Mouse (Mus musculus): Measurements from ENCODE around the gene Vegfa.
A peak's percentile ranks its signal among the peaks of the same experiment; 100 is the strongest.

The Vegfa gene

DNA sequence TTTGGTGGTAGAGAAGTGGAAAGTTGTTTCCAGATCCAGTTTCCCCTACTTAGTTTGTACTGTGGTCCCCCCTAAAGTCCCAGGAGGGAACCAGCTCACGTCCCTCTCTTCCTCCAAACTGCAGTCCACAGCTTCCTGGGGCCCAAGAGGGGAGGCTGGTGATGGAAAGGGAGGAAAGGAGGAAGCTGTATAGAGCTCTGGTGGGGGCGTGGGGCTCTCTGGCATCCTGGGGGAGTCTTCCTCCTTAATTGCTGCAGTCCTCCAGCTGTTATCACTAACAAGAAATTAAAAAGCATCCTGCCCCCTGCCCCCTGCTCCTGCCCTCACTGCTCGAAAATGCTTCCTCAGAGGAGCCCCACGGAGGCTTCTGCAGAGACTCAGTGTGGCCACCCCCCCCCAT is 17.4 kb upstream of the Vegfa start:
- DNase-seq, result no peak

DNA sequence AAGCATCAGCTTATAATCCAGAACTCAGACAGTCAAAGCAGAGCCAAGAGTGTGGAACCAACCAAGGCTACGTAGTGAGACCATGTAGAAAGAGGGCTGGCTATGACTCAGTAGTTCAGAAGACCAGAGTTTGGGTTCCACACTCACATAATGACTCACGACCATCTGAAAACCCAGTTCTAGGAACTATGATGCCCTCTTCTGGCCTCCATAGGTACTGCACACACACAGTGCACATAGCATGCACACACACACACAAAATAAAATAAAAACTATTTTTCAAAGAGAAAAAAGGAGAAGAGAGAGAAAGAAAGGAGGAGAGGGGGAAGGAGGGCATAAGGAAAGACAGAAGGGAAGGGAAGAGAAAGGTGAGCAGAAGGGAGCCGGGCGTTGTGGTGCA is 16.0 kb upstream of the Vegfa start:
- DNase-seq, result no peak

DNA sequence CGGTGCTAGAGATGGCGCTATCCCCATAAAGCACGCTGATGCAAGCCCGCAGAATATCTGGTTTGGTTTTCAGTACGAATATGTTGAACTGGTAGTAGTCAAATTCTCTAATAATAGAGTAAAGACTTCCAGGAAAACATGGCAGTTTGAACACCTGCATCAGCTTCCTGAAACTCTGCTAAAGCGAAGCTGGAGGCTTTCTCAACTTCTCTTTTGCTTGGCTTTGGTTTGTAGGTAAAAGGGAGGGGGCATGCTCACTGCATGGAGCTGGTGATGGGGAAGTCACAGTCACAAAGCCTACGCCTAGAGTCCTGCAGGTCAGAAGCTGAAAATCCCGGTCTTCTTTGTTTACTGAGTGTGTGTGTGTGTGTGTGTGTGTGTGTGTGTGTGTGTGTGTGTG is 13.6 kb upstream of the Vegfa start:
- no peak for DNase-seq

DNA sequence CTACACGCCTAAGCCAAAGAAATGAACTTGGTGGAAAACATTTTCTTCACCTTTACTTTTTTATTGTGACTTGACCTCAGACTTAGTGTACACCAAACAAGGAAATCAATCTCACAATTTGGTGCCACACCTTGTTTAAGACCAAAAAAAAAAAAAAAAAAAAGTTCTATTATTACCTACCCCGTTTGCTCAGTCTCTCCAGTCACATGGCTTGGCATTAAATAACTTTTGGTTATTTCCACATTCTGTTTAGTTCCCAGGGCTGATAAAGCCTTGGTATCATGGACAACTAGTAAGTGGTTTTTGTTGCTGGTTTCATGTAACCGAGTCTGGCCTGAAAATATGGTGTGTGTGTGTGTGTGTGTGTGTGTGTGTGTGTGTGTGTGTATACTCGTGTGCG is 12.8 kb upstream of the Vegfa start:
- DNase-seq, result no peak

DNA sequence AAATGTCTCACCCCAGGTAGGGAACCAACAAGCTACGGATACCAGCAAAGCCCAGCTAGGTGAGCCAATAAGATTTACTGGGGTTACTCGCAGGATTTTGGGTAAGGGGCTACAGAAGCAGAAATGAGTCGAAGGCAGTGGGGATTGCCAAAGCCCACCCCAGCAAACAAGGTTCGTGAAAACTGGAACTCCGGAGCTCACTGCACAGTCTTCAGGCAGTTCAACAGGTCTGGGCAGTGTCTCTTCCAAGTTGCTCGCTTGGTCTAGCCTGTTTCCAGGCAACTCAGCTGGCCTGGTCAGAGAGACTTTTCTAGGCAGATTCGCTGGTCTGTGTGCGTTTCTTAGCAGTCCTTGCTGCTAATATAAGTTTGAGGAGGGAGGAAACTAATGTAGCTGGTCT is 10.0 kb upstream of the Vegfa start:
- DNase-seq, result no peak

DNA sequence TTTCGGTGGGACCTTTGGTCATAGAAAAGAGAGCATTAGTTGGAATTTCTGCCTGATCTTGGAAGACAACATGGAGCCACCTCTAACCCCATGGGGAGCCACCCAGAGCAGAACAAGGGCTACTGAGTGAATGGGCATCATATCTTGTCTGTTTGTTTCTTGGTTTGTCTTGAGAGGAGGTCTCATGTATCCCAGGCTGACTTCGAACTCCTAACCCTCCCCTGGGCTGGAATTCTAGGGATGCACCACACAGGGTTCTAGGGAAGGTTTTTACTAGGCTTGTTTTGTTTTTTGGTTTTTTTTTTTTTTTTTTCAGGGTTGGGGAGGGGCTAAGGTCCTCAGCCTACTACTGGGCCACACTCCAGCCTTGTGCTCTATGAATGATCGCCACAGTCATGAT is 9.5 kb upstream of the Vegfa start:
- DNase-seq, result no peak

DNA sequence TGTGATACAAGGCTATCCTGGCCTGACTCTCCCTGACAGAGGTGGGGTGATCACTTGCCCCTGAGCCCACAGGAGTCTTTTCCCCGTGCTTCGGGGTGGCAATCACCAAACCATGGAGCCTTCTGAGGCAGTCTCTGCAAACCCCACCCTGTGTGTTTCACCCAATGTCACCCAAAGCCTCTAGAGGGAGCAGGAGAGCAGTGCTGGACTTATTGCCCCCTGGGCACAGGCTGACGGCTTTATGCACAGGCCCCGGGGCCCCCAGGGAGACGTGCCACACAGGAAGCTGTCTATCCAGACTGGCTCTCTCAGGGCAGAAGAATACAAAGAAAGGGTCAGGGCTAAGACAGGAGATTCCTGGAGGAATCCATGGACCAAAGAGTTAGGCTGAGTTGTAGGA is 9.1 kb upstream of the Vegfa start:
- DNase-seq, result no peak

DNA sequence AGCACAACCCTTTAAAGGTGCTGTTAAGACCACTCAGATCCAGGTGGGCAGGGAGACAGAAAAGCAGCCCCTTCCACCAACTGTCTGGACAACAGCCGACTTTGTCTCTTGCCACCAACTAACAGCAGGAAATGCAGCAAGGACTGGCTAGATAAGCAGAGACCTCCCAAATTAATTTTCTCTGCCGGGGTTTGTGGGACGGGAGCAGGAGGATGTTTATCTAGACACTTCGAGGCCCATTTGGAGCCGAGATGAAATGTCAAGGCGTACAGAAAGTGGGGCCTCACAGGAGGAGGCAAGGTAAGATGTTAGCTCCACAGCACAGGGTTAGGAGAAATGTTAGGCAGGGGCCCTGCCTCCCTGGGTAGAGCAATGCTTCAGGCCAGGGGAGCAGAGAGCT is 8.4 kb upstream of the Vegfa start:
- DNase-seq, result no peak

DNA sequence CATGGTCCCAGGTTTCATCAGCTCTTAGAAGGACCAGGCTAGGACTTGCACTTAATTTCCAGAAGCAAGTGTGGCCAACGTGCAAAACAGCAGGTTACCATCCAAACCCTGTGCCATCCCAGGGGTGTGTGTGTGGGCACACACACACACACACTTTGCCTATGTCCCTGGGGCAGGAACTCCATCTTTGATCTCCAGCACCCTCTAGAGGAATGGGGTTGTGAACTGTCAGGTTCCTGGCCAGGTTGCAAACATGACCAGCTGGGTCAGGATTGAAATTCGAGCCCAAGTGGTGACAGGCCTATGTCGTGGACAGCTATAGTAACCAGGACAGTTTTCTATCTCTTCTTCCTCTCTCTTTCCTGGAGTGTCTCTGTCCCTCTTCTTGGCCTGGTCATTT is 6.7 kb upstream of the Vegfa start:
- DNase-seq, result no peak

DNA sequence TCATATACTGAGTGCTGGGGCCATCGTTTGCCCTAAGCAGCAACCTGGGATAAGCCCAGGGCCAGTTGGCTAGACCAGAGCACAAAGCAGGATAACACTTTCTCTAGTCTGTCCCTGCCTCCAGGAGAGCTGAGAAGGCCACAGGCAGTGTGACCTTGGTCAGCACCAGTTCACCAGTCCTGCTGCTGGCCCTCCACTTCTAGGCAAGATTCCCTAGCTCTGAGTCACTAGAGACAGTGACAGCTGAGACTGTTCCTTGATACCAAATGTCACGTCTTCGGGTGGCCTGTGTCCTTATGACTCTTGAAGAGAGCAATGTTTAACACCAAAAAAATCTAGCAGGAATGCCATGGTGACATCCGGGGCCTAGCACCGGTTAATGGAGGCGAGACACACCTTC is 4.2 kb upstream of the Vegfa start:
- DNase-seq, result no peak

DNA sequence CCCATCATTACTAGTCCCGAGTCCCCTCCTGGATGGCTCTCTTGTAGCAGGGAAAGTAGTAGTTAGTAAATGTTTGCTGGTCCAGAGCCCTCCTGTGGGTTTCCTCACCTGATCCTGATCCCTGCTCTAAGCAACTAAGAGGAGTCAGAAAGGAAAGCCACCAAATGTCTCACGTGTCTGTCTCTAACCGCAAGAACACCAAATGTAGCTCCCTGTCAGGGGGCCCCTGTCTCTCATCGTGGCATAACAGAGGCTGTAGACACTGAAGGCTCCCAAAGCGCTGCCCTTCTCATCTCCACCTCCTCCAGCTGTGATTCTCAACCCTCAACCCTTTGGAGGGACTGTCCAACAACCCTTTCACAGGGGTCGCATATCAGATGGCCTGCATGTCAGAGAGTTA is 1.9 kb upstream of the Vegfa start:
- no peak for DNase-seq

DNA sequence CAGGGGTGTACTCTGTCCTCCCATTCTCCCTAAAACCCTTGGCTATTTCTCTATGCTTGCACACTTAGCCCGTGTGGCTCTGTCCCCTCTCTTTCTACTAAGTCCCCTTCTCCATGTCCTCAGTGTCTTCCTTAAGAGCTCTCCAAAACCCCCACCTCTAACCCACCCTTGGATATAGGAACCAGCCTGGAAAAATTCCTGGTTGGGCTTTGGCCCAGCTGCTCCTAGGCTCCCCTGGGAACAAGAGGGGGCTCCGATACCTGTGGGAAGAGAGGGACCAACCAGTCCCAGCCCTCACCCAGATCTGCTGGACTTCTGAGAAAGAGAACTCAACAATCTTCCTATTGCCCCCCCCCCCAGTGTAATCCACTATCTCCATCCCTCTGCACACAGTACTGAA is 1.4 kb upstream of the Vegfa start:
- no peak for DNase-seq

DNA sequence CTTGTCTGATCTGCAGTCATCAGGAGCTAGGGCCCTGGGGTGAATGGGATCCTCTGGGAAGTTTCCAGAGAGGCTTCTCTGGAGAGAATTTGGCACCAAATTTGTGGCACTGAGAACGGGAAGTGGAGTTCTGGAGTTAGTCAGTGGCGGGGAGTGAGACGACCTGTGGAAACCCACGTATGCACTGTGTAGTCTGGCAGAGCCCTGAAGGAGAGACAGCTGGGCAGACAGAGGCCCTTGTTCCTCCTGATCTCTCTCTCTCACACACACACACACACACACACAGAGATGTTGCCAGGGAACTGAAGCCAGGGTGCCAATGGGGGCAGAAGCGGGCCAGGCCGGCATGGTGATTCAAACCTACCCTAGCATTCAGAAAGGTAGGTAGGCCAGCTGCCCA is 953 bp upstream of the Vegfa start:
- DNase-seq, result peak; percentile 23

DNA sequence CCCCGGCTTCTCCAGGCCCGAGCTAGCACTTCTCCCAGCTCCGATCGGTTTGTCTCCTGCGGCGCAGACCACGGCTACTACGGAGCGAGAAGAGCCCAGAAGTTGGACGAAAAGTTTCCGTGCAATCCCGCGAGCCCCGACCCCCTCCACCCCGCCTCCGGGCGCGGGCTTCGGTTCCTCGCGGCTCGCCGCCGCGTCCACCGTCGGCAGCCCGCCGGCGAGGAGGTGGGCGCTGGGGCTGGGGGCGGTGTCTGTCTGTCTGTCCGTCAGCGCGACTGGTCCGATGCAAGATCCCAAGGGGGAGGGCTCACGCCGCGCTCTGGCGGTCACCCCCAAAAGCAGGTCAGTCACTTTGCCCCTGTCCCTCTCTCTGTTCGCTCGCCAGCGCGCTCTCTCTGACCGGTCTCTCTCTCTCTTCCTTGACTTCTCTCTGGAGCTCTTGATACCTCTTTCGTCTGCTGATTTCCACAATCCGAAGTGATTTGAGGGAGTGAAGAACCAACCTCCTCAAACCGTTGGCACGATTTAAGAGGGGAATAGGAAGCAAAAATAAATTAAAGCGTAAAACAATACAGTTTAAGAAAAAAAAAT is 453 bp downstream of the Vegfa start:
- DNase-seq, result peak; percentile 61

DNA sequence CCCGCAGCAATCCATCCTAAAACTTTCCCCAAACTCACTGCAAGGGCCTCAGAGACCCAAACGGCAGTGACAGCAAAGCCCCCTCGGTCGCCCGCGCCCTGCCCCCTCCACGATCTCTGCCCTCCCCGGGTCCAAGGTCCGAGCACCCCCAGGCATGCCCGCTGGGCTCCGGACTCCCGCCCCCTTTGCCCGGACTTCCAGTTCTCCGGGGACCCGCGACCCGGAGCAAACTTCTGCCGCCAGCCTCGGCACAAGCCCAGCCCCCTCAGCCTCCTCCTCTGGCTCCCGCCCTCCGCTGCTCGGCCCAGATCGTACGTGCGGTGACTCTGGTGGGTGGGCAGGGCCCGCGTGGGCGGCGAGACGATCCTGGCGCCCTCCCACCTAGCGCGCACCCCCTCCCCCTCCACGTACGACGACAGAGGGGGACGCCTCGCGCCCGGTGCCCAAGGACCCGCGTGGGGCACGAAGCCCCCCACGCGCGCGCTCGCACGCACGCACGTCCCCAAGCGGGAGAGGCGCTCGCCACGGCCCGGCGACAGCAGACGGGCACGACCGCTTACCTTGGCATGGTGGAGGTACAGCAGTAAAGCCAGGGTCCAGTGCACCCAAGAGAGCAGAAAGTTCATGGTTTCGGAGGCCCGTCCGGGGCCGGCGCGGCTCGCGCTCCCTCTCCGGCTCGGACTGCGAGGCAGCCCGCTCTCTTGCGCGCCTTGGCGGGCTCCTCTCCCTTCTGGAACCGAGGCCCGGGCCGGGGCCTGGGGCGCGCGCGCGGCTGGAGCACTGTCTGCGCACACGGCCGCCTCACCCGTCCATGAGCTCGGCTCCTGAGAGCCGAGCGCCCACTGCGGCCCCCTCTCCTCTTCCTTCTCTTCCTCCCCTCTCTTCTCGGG is 1.2 kb downstream of the Vegfa start:
- DNase-seq, result peak; percentile 72

DNA sequence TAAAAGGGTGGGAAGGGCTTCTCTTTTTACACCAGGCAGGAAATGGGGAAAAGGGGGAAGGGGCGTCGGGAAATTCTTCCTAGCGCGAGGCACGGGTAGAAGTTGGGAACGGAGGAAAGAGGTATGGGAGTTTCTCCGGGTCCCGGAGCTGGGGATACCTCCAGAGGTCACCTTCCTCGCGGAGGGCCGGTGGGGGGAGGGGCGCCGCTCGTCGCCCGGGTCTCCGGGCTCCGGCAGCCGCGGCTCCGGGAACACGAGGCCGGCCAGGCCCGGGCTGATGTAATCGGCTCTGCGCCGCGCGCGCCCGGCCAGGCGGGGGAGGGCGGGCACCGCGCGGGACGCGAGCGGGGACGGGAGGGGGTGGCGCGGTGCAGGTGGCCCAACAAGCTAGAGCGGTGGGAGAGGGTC is 1.8 kb downstream of the Vegfa start:
- DNase-seq, result no peak

DNA sequence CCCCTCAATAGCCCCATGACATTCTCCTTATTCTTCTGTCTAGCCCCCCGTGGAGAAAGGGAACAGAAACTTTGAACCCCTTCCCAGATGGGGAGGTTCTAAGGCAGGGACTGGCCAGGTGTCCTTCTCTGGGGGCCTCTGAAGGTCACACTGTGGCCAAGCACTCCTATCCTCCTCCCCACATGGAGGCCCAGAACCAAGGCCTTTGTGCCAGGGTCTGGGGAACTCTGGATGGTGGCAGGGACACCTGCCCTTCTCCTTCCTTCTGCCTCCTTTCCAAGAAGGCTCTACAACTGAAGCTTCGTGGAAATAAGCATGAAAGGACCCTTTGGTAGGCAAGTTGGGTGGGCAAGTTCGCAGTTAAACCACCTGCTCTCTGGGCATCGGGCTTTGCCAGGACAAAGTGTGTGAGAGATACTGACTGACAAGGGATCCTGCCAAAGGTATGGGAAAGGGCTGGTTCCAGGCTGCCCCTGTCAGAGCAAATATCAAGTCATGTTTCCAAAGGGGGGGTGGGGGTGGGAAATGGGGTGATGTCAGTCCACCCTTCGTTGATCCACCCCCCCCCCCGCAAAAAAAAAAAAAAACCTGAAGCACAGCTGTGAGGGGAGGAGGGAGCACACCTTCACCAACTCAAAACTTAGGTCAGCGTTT is 2.5 kb downstream of the Vegfa start:
- DNase-seq, result peak; percentile 29

DNA sequence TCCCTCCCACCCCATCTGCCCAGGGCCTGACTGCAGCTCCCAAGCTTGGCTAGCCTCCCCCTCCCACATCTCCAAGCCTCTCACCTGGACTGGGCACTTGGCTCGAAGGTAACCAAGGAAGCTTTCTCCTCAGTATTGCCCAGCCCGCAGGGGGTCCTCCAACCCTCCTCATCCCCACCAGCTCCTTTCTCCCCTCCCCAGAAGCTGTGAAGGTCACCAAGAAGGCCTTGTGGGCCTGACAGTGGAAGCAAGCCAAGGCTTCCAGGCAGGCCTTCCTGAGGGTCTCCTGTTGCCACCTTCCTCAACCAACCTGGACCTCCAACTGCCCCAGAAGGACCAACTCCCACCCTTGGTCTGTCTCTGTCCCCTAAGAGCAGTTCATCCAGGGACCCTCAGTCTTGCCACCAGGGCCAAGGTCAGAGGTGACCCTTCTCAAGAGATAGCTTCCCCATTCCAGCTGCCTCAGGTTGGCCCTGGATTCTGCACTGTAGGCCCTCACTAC is 3.1 kb downstream of the Vegfa start:
- peak; percentile 28 for DNase-seq

DNA sequence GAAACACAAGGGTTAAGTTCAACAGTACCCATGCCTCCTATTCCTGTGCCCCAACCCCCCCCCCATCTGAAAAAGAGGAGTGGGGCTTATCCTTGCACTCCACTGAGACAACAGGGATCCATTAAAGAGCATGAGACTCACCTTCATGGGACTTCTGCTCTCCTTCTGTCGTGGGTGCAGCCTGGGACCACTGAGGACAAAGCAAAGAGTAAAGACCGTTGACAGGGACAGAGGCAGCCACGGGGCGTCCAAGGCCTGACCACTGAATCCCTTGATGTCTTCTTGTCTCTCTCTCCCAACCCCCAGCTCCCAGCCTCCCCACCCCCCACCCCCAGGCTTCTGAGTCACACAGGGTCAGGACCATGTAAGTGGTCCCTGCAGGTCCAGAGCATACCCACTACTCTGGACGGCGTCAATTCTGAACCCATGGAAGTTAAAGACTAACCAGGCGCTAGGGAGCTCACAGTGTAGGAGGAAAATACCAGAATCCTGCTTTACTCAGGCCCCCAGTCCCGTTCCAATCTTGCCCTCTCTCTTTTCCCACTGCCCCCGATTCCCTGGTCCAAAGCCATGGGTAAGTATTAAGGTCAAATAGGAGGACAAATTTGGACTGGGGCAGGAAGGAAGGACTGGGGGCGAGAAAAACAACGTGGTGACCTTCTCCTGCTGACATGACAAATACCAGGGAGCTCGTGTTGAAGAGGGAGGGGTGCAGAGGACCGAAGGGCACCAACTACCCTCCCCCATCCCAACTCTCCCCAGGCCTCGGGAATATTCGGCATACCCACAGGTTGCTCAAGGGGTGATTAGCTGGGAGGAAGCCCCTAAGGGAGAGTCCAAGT is 3.7 kb downstream of the Vegfa start:
- DNase-seq, result peak; percentile 19

DNA sequence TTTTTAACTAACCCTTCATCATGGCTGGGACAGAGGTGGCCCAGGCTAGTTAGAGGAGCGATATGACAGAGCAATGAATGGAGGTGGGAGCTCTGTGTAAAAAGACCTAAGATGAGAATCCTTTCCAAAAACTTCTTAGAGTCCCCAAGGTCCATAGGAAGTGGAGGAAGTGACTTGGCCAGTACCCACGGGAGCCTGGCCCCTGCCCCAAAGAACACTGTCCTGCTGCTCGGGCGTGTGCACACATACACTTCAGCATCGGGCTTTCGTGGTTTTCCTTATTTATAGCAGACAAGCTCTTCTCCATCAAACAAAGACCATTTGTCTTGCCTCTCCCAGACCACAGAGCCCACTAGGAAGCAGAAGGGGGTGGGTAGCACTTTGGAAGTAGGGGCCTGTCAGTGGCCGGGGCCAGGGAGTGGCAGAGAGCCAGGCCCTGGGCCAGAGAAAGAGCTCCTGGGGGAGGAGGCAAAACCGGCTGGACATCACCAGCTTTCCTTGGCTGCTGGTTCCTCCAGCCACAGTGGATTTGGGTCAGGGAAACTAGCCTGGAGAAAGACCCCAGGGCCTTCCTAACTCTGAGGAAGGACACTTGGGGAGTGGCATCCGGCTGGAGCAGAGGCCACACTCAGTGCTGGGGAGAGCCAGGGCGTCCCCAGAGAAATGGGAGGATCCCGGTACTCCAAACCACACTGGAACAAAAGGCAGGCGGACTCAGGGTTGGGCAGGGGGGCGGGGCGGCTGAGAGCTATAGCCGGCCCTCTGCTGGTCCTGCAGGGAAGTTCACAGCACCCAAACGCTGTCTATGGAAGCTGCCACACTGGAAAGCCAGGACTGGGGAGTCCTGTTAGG is 4.9 kb downstream of the Vegfa start:
- DNase-seq, result peak; percentile 56

DNA sequence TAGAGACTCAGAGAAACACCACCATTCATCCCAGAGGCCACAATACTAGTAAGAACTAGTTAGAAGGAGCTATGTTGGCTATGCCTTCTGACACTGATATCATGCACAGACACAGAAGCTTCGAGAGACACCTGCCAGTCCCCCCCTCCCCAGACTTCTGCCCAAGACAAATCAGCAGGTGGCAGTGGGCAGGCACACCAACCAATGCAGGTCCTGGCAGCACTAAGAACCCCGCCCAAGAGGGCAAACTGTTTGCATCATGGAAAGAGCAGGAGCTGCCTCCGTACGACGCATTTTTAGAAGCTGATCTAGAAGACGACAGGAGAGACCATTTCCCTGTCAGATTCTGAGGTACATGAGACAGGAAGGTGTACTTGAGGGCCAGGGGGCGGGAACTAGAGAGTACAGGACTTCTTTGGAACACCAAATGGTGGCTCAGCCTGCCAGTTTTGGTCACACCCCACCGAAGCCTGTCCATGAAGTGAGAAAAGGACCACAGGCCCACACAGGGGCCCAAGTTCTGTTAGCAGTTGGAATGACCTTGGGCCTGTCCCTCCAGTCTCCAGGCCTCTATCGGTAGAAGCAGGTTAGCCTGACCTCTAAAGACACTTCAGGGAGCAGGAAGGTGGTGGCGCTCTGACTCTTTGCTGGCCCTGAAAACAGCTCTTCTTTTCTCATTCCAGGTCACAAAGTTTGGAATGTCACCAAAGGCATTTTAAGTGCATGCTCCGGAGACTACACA is 6.1 kb downstream of the Vegfa start:
- no peak for DNase-seq

All from cerebellum, adult 8-10 months (tissue).